Mouse (Mus musculus): Measurements from ENCODE around the gene Pigb. TPM values are rescaled to one million over a fixed set of nuclear protein-coding genes. Genes with fewer than 3 reads are reported as not detected.

The Pigb gene
- polyA plus RNA-seq, 1 experiment, result 30.0 TPM

GRCm38 (mm10) chr9:73044146-73045079 is 4.2 kb upstream of the Pigb start, which contains the start of gene Rab27a:
Rab27a (plus strand) TSS chr9:73044854.
- Histone ChIP-seq H3K27me3 (ENCODE audit: control insufficient read depth, insufficient read depth, low read length, poor library complexity, severe bottlenecking) (no peaks in the 10 kb centered on the region), H3K36me3 (ENCODE audit: control insufficient read depth, insufficient read depth, low read length, poor library complexity, severe bottlenecking) (no peaks in the 10 kb centered on the region), H3K9me3 (replicated peaks; ENCODE audit: control insufficient read depth, insufficient read depth, low read length, poor library complexity, severe bottlenecking) (no peaks in the 10 kb centered on the region), H3K4me3 (ENCODE audit: low read depth, low read length) (peak within 1 kb of the TSS; percentile 93), H3K27ac (ENCODE audit: insufficient read depth, low read length) (no peak within 1 kb of the TSS), H3K4me1 (ENCODE audit: control insufficient read depth, insufficient read depth, low read length) (no peaks in the 10 kb centered on the region), H3K9ac (ENCODE audit: low read depth, poor library complexity, severe bottlenecking) (peak within 1 kb of the TSS; percentile 52)
- TF ChIP-seq CTCF (IDR thresholded peaks at IDR 0.05; ENCODE audit: low read depth, low read length), result peak; percentile 90
- TF ChIP-seq EP300 (IDR thresholded peaks at IDR 0.05; ENCODE audit: insufficient read depth, low read depth, low read length), result 0 out of 2 replicates have a peak, but pooled peaks have one; percentile 19
- TF ChIP-seq POLR2A (IDR thresholded peaks at IDR 0.05; ENCODE audit: insufficient read depth, low read length), result no peak

- Histone ChIP-seq H3K4me3 (ENCODE audit: low read depth, low read length) (peak overlapping the region; percentile 96), H3K36me3 (ENCODE audit: control insufficient read depth, insufficient read depth, low read length, poor library complexity, severe bottlenecking) (peaks cover 7% of the 10 kb centered on the region), H3K4me1 (ENCODE audit: control insufficient read depth, insufficient read depth, low read length) (no peaks in the 10 kb centered on the region), H3K27me3 (ENCODE audit: control insufficient read depth, insufficient read depth, low read length, poor library complexity, severe bottlenecking) (no peaks in the 10 kb centered on the region), H3K9ac (ENCODE audit: low read depth, poor library complexity, severe bottlenecking) (peak overlapping the region; percentile 49), H3K9me3 (replicated peaks; ENCODE audit: control insufficient read depth, insufficient read depth, low read length, poor library complexity, severe bottlenecking) (no peaks in the 10 kb centered on the region), H3K27ac (ENCODE audit: insufficient read depth, low read length) (peak overlapping the region; percentile 36)
- TF ChIP-seq EP300 (IDR thresholded peaks at IDR 0.05; ENCODE audit: insufficient read depth, low read depth, low read length), result 0 out of 2 replicates have a peak, but pooled peaks have one; percentile 10
- TF ChIP-seq POLR2A (IDR thresholded peaks at IDR 0.05; ENCODE audit: insufficient read depth, low read length), result no peak
Observed at GRCm38 (mm10) chr9:73039222-73039945, 794 bp downstream of the Pigb start.

GRCm38 (mm10) chr9:73033406-73033805 is 6.8 kb downstream of the Pigb start:
- Histone ChIP-seq H3K27me3 (ENCODE audit: control insufficient read depth, insufficient read depth, low read length, poor library complexity, severe bottlenecking) (no peaks in the 10 kb centered on the region), H3K4me3 (ENCODE audit: low read depth, low read length) (no peak overlapping the region), H3K27ac (ENCODE audit: insufficient read depth, low read length) (no peak overlapping the region), H3K4me1 (ENCODE audit: control insufficient read depth, insufficient read depth, low read length) (peaks cover 1% of the 10 kb centered on the region), H3K9me3 (replicated peaks; ENCODE audit: control insufficient read depth, insufficient read depth, low read length, poor library complexity, severe bottlenecking) (no peaks in the 10 kb centered on the region), H3K36me3 (ENCODE audit: control insufficient read depth, insufficient read depth, low read length, poor library complexity, severe bottlenecking) (peaks cover 22% of the 10 kb centered on the region), H3K9ac (ENCODE audit: low read depth, poor library complexity, severe bottlenecking) (no peak overlapping the region)
- TF ChIP-seq CTCF (IDR thresholded peaks at IDR 0.05; ENCODE audit: low read depth, low read length), result no peak
- no peak for TF ChIP-seq POLR2A (IDR thresholded peaks at IDR 0.05; ENCODE audit: insufficient read depth, low read length)
- TF ChIP-seq EP300 (IDR thresholded peaks at IDR 0.05; ENCODE audit: insufficient read depth, low read depth, low read length), result no peak

- Histone ChIP-seq H3K27me3 (ENCODE audit: control insufficient read depth, insufficient read depth, low read length, poor library complexity, severe bottlenecking) (no peaks in the 10 kb centered on the region), H3K4me1 (ENCODE audit: control insufficient read depth, insufficient read depth, low read length) (peaks cover 5% of the 10 kb centered on the region), H3K9me3 (replicated peaks; ENCODE audit: control insufficient read depth, insufficient read depth, low read length, poor library complexity, severe bottlenecking) (no peaks in the 10 kb centered on the region), H3K27ac (ENCODE audit: insufficient read depth, low read length) (no peak overlapping the region), H3K36me3 (ENCODE audit: control insufficient read depth, insufficient read depth, low read length, poor library complexity, severe bottlenecking) (peaks cover 20% of the 10 kb centered on the region), H3K9ac (ENCODE audit: low read depth, poor library complexity, severe bottlenecking) (no peak overlapping the region), H3K4me3 (ENCODE audit: low read depth, low read length) (no peak overlapping the region)
- TF ChIP-seq POLR2A (IDR thresholded peaks at IDR 0.05; ENCODE audit: insufficient read depth, low read length), result no peak
- TF ChIP-seq CTCF (IDR thresholded peaks at IDR 0.05; ENCODE audit: low read depth, low read length), result no peak
- no peak for TF ChIP-seq EP300 (IDR thresholded peaks at IDR 0.05; ENCODE audit: insufficient read depth, low read depth, low read length)
Observed at GRCm38 (mm10) chr9:73031421-73031820, 8.8 kb downstream of the Pigb start.

- no peaks in the 10 kb centered on the region for H3K9me3 ChIP-seq (replicated peaks; ENCODE audit: control insufficient read depth, insufficient read depth, low read length, poor library complexity, severe bottlenecking)
- peaks cover 17% of the 10 kb centered on the region for H3K36me3 ChIP-seq (ENCODE audit: control insufficient read depth, insufficient read depth, low read length, poor library complexity, severe bottlenecking)
- H3K27ac ChIP-seq (ENCODE audit: insufficient read depth, low read length), result no peak overlapping the region
- no peak overlapping the region for H3K4me3 ChIP-seq (ENCODE audit: low read depth, low read length)
- H3K9ac ChIP-seq (ENCODE audit: low read depth, poor library complexity, severe bottlenecking), result no peak overlapping the region
- peaks cover 5% of the 10 kb centered on the region for H3K4me1 ChIP-seq (ENCODE audit: control insufficient read depth, insufficient read depth, low read length)
- H3K27me3 ChIP-seq (ENCODE audit: control insufficient read depth, insufficient read depth, low read length, poor library complexity, severe bottlenecking), result no peaks in the 10 kb centered on the region
- TF ChIP-seq EP300 (IDR thresholded peaks at IDR 0.05; ENCODE audit: insufficient read depth, low read depth, low read length) (no peak), CTCF (IDR thresholded peaks at IDR 0.05; ENCODE audit: low read depth, low read length) (no peak), POLR2A (IDR thresholded peaks at IDR 0.05; ENCODE audit: insufficient read depth, low read length) (no peak)
Observed at GRCm38 (mm10) chr9:73030443-73030842, 9.7 kb downstream of the Pigb start.
